Mouse (Mus musculus) adrenal gland, postnatal 10 days (tissue): ENCODE measurements around the gene Flnb. TPM values are rescaled to one million over a fixed set of nuclear protein-coding genes. Genes with fewer than 3 reads are reported as not detected.
A peak's percentile ranks its signal among the peaks of the same experiment; 100 is the strongest.

Experiments used
- DNase-seq: peaks from one replicate; pipeline ENCODE4 v3.0.0; 2021; ENCODE audit warnings: mixed read lengths
- total RNA-seq, 2 experiments: library from RNA; stranded (reverse); gene quantifications; 2 replicates each; pipeline ENCODE4 v1.2.3; 2021

The Flnb gene
- total RNA-seq, 2 experiments from 2014 or later: 43.6 to 52.7 TPM

GRCm38 (mm10) chr14:7826151-7826937, 8.6 kb downstream of the Flnb start:
- DNase-seq: peak; percentile 39

- DNase-seq: no peak
Observed at GRCm38 (mm10) chr14:7829181-7829580, 11.4 kb downstream of the Flnb start.

GRCm38 (mm10) chr14:7831770-7832439, 14.1 kb downstream of the Flnb start:
- DNase-seq: peak; percentile 37

- no peak for DNase-seq
Observed at GRCm38 (mm10) chr14:7832440-7832783, 14.7 kb downstream of the Flnb start.

- no peak for DNase-seq
Observed at GRCm38 (mm10) chr14:7833458-7833857, 15.7 kb downstream of the Flnb start.

- DNase-seq: no peak
Observed at GRCm38 (mm10) chr14:7838564-7839089, 20.9 kb downstream of the Flnb start.

GRCm38 (mm10) chr14:7839950-7840514, 22.3 kb downstream of the Flnb start:
- no peak for DNase-seq

GRCm38 (mm10) chr14:7842631-7843332, 25.0 kb downstream of the Flnb start:
- peak; percentile 52 for DNase-seq

- no peak for DNase-seq
Observed at GRCm38 (mm10) chr14:7846696-7847095, 28.9 kb downstream of the Flnb start.

- DNase-seq: no peak
Observed at GRCm38 (mm10) chr14:7847746-7848232, 30.0 kb downstream of the Flnb start.

GRCm38 (mm10) chr14:7850913-7851312, 33.2 kb downstream of the Flnb start:
- DNase-seq: no peak

- DNase-seq: peak; percentile 53
Observed at GRCm38 (mm10) chr14:7851543-7852065, 33.8 kb downstream of the Flnb start.

- DNase-seq: peak; percentile 59
Observed at GRCm38 (mm10) chr14:7853691-7854090, 35.9 kb downstream of the Flnb start.

- no peak for DNase-seq
Observed at GRCm38 (mm10) chr14:7854366-7854765, 36.6 kb downstream of the Flnb start.

GRCm38 (mm10) chr14:7855101-7855500, 37.3 kb downstream of the Flnb start:
- no peak for DNase-seq

- no peak for DNase-seq
Observed at GRCm38 (mm10) chr14:7855501-7855900, 37.7 kb downstream of the Flnb start.

GRCm38 (mm10) chr14:7856348-7856747, 38.6 kb downstream of the Flnb start:
- no peak for DNase-seq

GRCm38 (mm10) chr14:7857835-7858234, 40.1 kb downstream of the Flnb start:
- DNase-seq: peak; percentile 27

- DNase-seq: no peak
Observed at GRCm38 (mm10) chr14:7858430-7858829, 40.7 kb downstream of the Flnb start.

GRCm38 (mm10) chr14:7860525-7861154, 42.9 kb downstream of the Flnb start:
- DNase-seq: peak; percentile 32

GRCm38 (mm10) chr14:7861275-7861674, 43.5 kb downstream of the Flnb start:
- peak; percentile 31 for DNase-seq

GRCm38 (mm10) chr14:7862226-7862625, 44.5 kb downstream of the Flnb start:
- no peak for DNase-seq
